Mouse (Mus musculus) ZHBTc4 (cell line): ENCODE measurements around the gene Pla2g1b.
A peak's percentile ranks its signal among the peaks of the same experiment; 100 is the strongest.

Experiments
- DNase-seq: peaks from one replicate; pipeline ENCODE4 v3.0.0-alpha.2; 2011; ENCODE audit warnings: low read depth, low spot score

Gene Pla2g1b

GRCm38 (mm10) chr5:115483947-115484920 is 18.2 kb downstream of the Pla2g1b start, which contains the start of gene Sirt4:
Sirt4 (minus strand) TSS chr5:115484725.
- DNase-seq = peak; percentile 98

- no peak for DNase-seq
Measured at GRCm38 (mm10) chr5:115484996-115485395, 18.9 kb downstream of the Pla2g1b start.

- no peak for DNase-seq
Measured at GRCm38 (mm10) chr5:115485489-115486205, 19.6 kb downstream of the Pla2g1b start.

- DNase-seq = no peak
Measured at GRCm38 (mm10) chr5:115486726-115487125, 20.7 kb downstream of the Pla2g1b start.

- no peak for DNase-seq
Measured at GRCm38 (mm10) chr5:115487353-115487752, 21.3 kb downstream of the Pla2g1b start.

- DNase-seq = no peak
Measured at GRCm38 (mm10) chr5:115487942-115488580, 22.0 kb downstream of the Pla2g1b start.

- DNase-seq = peak; percentile 90
Measured at GRCm38 (mm10) chr5:115488841-115489698, 23.0 kb downstream of the Pla2g1b start.

GRCm38 (mm10) chr5:115489699-115490637 is 23.9 kb downstream of the Pla2g1b start:
- DNase-seq = peak; percentile 98

- DNase-seq = peak; percentile 85
Measured at GRCm38 (mm10) chr5:115490638-115491000, 24.6 kb downstream of the Pla2g1b start.

GRCm38 (mm10) chr5:115491076-115491475 is 25.0 kb downstream of the Pla2g1b start:
- peak; percentile 28 for DNase-seq

GRCm38 (mm10) chr5:115491771-115492322 is 25.8 kb downstream of the Pla2g1b start:
- peak; percentile 84 for DNase-seq

GRCm38 (mm10) chr5:115492711-115493335 is 26.8 kb downstream of the Pla2g1b start:
- DNase-seq = peak; percentile 66

- DNase-seq = no peak
Measured at GRCm38 (mm10) chr5:115493441-115493840, 27.4 kb downstream of the Pla2g1b start.

GRCm38 (mm10) chr5:115495618-115496017 is 29.6 kb downstream of the Pla2g1b start:
- DNase-seq = peak; percentile 70

GRCm38 (mm10) chr5:115497033-115497432 is 31.0 kb downstream of the Pla2g1b start:
- peak; percentile 58 for DNase-seq

- DNase-seq = peak; percentile 78
Measured at GRCm38 (mm10) chr5:115498307-115499240, 32.5 kb downstream of the Pla2g1b start.

- DNase-seq = no peak
Measured at GRCm38 (mm10) chr5:115500383-115500935, 34.4 kb downstream of the Pla2g1b start.

GRCm38 (mm10) chr5:115503035-115503434 is 37.0 kb downstream of the Pla2g1b start:
- DNase-seq = no peak
